Comparison of ENCODE assay signal across 8 mouse cellular contexts in genomic region chr1:172489585-172490250, GRCm38 (mm10). TPM values are rescaled to one million over a fixed set of nuclear protein-coding genes. Genes with fewer than 3 reads are reported as not detected.
DNase-seq lines count a peak whose midpoint lies in the region; ATAC-seq and TF ChIP-seq lines count a peak whose summit lies in the region.

No protein-coding gene starts in this region.

- H3K4me1 ChIP-seq in lung, embryonic 15.5 days = 0 out of 2 replicates have a peak, but pooled peaks cover 8% of the 10 kb centered on the region
- no peaks in the 10 kb centered on the region for H3K4me1 ChIP-seq in liver, embryonic 14.5 days (replicated peaks; ENCODE audit: control insufficient read depth in 2 of 2, insufficient read depth in 2 of 2, low read length in 1 of 2)
- H3K4me1 ChIP-seq in stomach, embryonic 15.5 days = peaks cover 13% of the 10 kb centered on the region

- no peaks in the 10 kb centered on the region for H3K9me3 ChIP-seq in lung, embryonic 15.5 days
- no peaks in the 10 kb centered on the region for H3K9me3 ChIP-seq in liver, embryonic 14.5 days (ENCODE audit: control insufficient read depth, low read length)
- no peaks in the 10 kb centered on the region for H3K9me3 ChIP-seq in stomach, embryonic 15.5 days

- ATAC-seq in cerebellum, adult (ENCODE audit: insufficient number of reproducible peaks, low FRiP score, low TSS enrichment) = peak; percentile 18
- ATAC-seq in lung, embryonic 15.5 days (ENCODE audit: borderline replicate concordance, extremely low read depth, low FRiP score, low TSS enrichment) = peak; percentile 41; the same call in 1 of the 2 replicates
- ATAC-seq in liver, embryonic 14.5 days (ENCODE audit: insufficient read depth) = no peak
- peak; percentile 23; the same call in 1 of the 2 replicates for ATAC-seq in stomach, embryonic 15.5 days (ENCODE audit: insufficient read depth, low FRiP score, low read depth)

- peak overlapping the region; percentile 50 for H3K4me2 ChIP-seq in lung, embryonic 15.5 days
- peak overlapping the region; percentile 30; the same call in 1 of the 2 replicates for H3K4me2 ChIP-seq in liver, embryonic 14.5 days (ENCODE audit: low read depth)
- peak overlapping the region; percentile 60 for H3K4me2 ChIP-seq in stomach, embryonic 15.5 days

- no peak for TF ChIP-seq CTCF in liver, embryonic 14.5 days (IDR thresholded peaks at IDR 0.05; ENCODE audit: low read depth)

- 56% methylated on average over 12 of the region's 12 CpGs for WGBS in lung, embryonic 15.5 days
- WGBS in liver, embryonic 14.5 days (ENCODE audit: insufficient replicate concordance) = 45% methylated on average over 12 of the region's 12 CpGs
- 52% methylated on average over 12 of the region's 12 CpGs for WGBS in stomach, embryonic 15.5 days

- H3K27ac ChIP-seq in lung, embryonic 15.5 days = no peak overlapping the region
- no peak overlapping the region for H3K27ac ChIP-seq in liver, embryonic 14.5 days
- H3K27ac ChIP-seq in stomach, embryonic 15.5 days = no peak overlapping the region

- no peak for DNase-seq in cerebellum, adult 18-20 months
- no peak for DNase-seq in lung, postnatal 36 days
- DNase-seq in liver, embryonic 14.5 days (ENCODE audit: low read depth in 3 of 3, low spot score in 3 of 3) = no peak
- DNase-seq in left cerebral cortex, adult 18-20 months (ENCODE audit: low spot score in 2 of 2) = no peak
- DNase-seq in urinary bladder, postnatal 10 days (ENCODE audit: low spot score) = no peak

- H3K36me3 ChIP-seq in lung, embryonic 15.5 days = no peaks in the 10 kb centered on the region
- no peaks in the 10 kb centered on the region for H3K36me3 ChIP-seq in liver, embryonic 14.5 days (replicated peaks; ENCODE audit: control insufficient read depth, insufficient read depth, low read depth)
- H3K36me3 ChIP-seq in stomach, embryonic 15.5 days = no peaks in the 10 kb centered on the region

- peak overlapping the region; percentile 29 for H3K4me3 ChIP-seq in lung, embryonic 15.5 days
- no peak overlapping the region for H3K4me3 ChIP-seq in liver, embryonic 14.5 days (ENCODE audit: insufficient read depth in 1 of 2, low read depth in 2 of 2, low read length in 2 of 2)
- H3K4me3 ChIP-seq in stomach, embryonic 15.5 days (replicated peaks) = peak overlapping the region; percentile 32; the same call in 1 of the 2 replicates

- no peak for TF ChIP-seq EP300 in liver, embryonic 14.5 days (IDR thresholded peaks at IDR 0.05; ENCODE audit: low read depth)

- peak overlapping the region; percentile 47; the same call in 1 of the 2 replicates for H3K9ac ChIP-seq in lung, embryonic 15.5 days
- no peak overlapping the region for H3K9ac ChIP-seq in liver, embryonic 14.5 days (replicated peaks)
- no peak overlapping the region for H3K9ac ChIP-seq in stomach, embryonic 15.5 days

- no peaks in the 10 kb centered on the region for H3K27me3 ChIP-seq in lung, embryonic 15.5 days
- H3K27me3 ChIP-seq in liver, embryonic 14.5 days (ENCODE audit: control insufficient read depth, insufficient read depth, low read length) = no peaks in the 10 kb centered on the region; the same call in 1 of the 2 replicates
- H3K27me3 ChIP-seq in stomach, embryonic 15.5 days (replicated peaks) = no peaks in the 10 kb centered on the region

RNA-seq across cellular contexts. Expression of gene Igsf9, which starts 8.1 kb away (rescaled TPM):
- 21.7 and 22.5 TPM in 2 replicates for polyA plus RNA-seq in lung, embryonic 15.5 days (2015; fragmentation: Nextera tagmentation; extraction: Ambion mirVana)
- 2.1 and 2.8 TPM in 2 replicates for polyA plus RNA-seq in liver, embryonic 14.5 days (2012; rRNA removed)
- 0.60 and 1.0 TPM in 2 replicates for polyA plus RNA-seq in liver, embryonic 14.5 days (2014; fragmentation: Nextera tagmentation; extraction: Ambion mirVana)
- polyA plus RNA-seq in stomach, embryonic 15.5 days (2015; fragmentation: Nextera tagmentation; extraction: Ambion mirVana) = 49.0 and 50.1 TPM in 2 replicates
- 1 to 10 TPM; 6.3 to 7.0 TPM for total RNA-seq in left cerebral cortex, adult 18-20 months (2021)

RNA-seq across cellular contexts. Expression of gene Tagln2, which starts 10.1 kb away (rescaled TPM):
- 541 and 580 TPM in 2 replicates for polyA plus RNA-seq in lung, embryonic 15.5 days (2015; fragmentation: Nextera tagmentation; extraction: Ambion mirVana)
- 75.1 and 88.2 TPM in 2 replicates for polyA plus RNA-seq in liver, embryonic 14.5 days (2012; rRNA removed)
- 94.4 and 97.5 TPM in 2 replicates for polyA plus RNA-seq in liver, embryonic 14.5 days (2014; fragmentation: Nextera tagmentation; extraction: Ambion mirVana)
- polyA plus RNA-seq in stomach, embryonic 15.5 days (2015; fragmentation: Nextera tagmentation; extraction: Ambion mirVana) = 341 and 366 TPM in 2 replicates
- 10 to 100 TPM in 1 of 2 experiments, 1 to 10 TPM in 1; 8.2 to 12.3 TPM for total RNA-seq in left cerebral cortex, adult 18-20 months (2021)

RNA-seq across cellular contexts. Expression of gene Slamf9, which starts 14.6 kb away (rescaled TPM):
- polyA plus RNA-seq in lung, embryonic 15.5 days (2015; fragmentation: Nextera tagmentation; extraction: Ambion mirVana) = 0.31 and 0.51 TPM in 2 replicates
- polyA plus RNA-seq in liver, embryonic 14.5 days (2012; rRNA removed) = 0.92 and 1.5 TPM in 2 replicates
- polyA plus RNA-seq in liver, embryonic 14.5 days (2014; fragmentation: Nextera tagmentation; extraction: Ambion mirVana) = 1.5 and 1.9 TPM in 2 replicates
- 0.79 and 1.0 TPM in 2 replicates for polyA plus RNA-seq in stomach, embryonic 15.5 days (2015; fragmentation: Nextera tagmentation; extraction: Ambion mirVana)
- total RNA-seq in left cerebral cortex, adult 18-20 months (2021) = 1 to 10 TPM in 1 of 2 experiments, under 1 TPM in 1; 0.61 to 1.0 TPM

RNA-seq across cellular contexts. Expression of gene Cfap45, which starts 30.9 kb away (rescaled TPM):
- 8.1 and 10.7 TPM in 2 replicates for polyA plus RNA-seq in lung, embryonic 15.5 days (2015; fragmentation: Nextera tagmentation; extraction: Ambion mirVana)
- polyA plus RNA-seq in liver, embryonic 14.5 days (2012; rRNA removed) = 0.15 and 0.28 TPM in 2 replicates
- polyA plus RNA-seq in liver, embryonic 14.5 days (2014; fragmentation: Nextera tagmentation; extraction: Ambion mirVana) = 0.22 and 0.29 TPM in 2 replicates
- 2.4 TPM in 2 replicates for polyA plus RNA-seq in stomach, embryonic 15.5 days (2015; fragmentation: Nextera tagmentation; extraction: Ambion mirVana)
- 1 to 10 TPM; 2.9 to 4.2 TPM for total RNA-seq in left cerebral cortex, adult 18-20 months (2021)

Comparison
In these comparisons a context has a peak if more than half of its experiments do, and no peak if none do; other contexts are left out.
1. H3K4me3 ChIP-seq: peak in lung, embryonic 15.5 days (single experiment) and stomach, embryonic 15.5 days (single experiment); none in liver, embryonic 14.5 days (0 of 2).
2. Peak in every context shown above with its lines, with median percentiles within 50 percentile points of each other: H3K4me2 ChIP-seq.